Mouse (Mus musculus) stomach, embryonic 14.5 days (tissue): Measurements from ENCODE around the gene Tssk6. TPM values are rescaled to one million over a fixed set of nuclear protein-coding genes. Genes with fewer than 3 reads are reported as not detected.

ENCODE experiments used
- ATAC-seq: fragments of 200-750 bp; cut with Nextera tagmentation; 2 replicates; pipeline ENCODE4 v1.8.0; 2017; ENCODE audit warnings: low read depth, moderate TSS enrichment; ENCODE audit not compliant: insufficient number of reproducible peaks, insufficient read depth, low FRiP score
- H3K27ac ChIP-seq: fragments of 300-500 bp; sonication (generic); 2 replicates; pipeline ENCODE4 v1.5.1; 2014; ENCODE audit warnings: mild to moderate bottlenecking, low read length, moderate library complexity, mixed read lengths
- H3K27me3 ChIP-seq: fragments of 300-500 bp; sonication (generic); 2 replicates; pipeline ENCODE4 v1.6.1; 2014; ENCODE audit warnings: low read length, control low read depth, mixed read lengths; ENCODE audit not compliant: control insufficient read depth, insufficient read depth
- H3K36me3 ChIP-seq: fragments of 300-500 bp; sonication (generic); 2 replicates; pipeline ENCODE4 v1.6.1; 2014; ENCODE audit warnings: mild to moderate bottlenecking, control low read depth, low read length, moderate library complexity, mixed read lengths; ENCODE audit not compliant: control insufficient read depth, insufficient read depth
- H3K4me1 ChIP-seq: fragments of 300-500 bp; sonication (generic); 2 replicates; pipeline ENCODE4 v1.6.1; 2014; ENCODE audit warnings: low read length, control low read depth, mixed read lengths; ENCODE audit not compliant: control insufficient read depth, insufficient read depth
- H3K4me2 ChIP-seq: fragments of 300-500 bp; sonication (generic); replicated peaks from 2 replicates; pipeline ENCODE4 v1.6.1; 2014; ENCODE audit warnings: low read depth, low read length, control low read depth
- H3K4me3 ChIP-seq: fragments of 300-500 bp; sonication (generic); 2 replicates; pipeline ENCODE4 v1.5.1; 2014; ENCODE audit warnings: low read depth, low read length, control low read depth
- H3K9ac ChIP-seq: fragments of 300-500 bp; sonication (generic); replicated peaks from 2 replicates; pipeline ENCODE4 v1.6.1; 2014; ENCODE audit warnings: low read depth, mild to moderate bottlenecking, control low read depth, low read length, moderate library complexity, mixed read lengths
- H3K9me3 ChIP-seq: fragments of 300-500 bp; sonication (generic); 2 replicates; pipeline ENCODE4 v1.6.1; 2016; ENCODE audit warnings: low read depth, low read length, control low read depth; ENCODE audit not compliant: control insufficient read depth
- WGBS: fragments of 180-500 bp; shearing (Covaris S2); extraction: QIAGEN DNeasy Blood & Tissue Kit; methylation state at CpG from one replicate; pipeline ENCODE4 v1.1.7; 2014; 5-methylcytosine and 5-hydroxymethylcytosine counted together
- polyA plus RNA-seq: library from polyadenylated mRNA; unstranded; fragments of >200 nt; fragmentation: Nextera tagmentation; extraction: Ambion mirVana; gene quantifications from 2 replicates; pipeline ENCODE4 v1.2.1, GENCODE M21; 2014

Gene Tssk6
- polyA plus RNA-seq, 1 experiment from 2014 or later, result 3.9 TPM

DNA sequence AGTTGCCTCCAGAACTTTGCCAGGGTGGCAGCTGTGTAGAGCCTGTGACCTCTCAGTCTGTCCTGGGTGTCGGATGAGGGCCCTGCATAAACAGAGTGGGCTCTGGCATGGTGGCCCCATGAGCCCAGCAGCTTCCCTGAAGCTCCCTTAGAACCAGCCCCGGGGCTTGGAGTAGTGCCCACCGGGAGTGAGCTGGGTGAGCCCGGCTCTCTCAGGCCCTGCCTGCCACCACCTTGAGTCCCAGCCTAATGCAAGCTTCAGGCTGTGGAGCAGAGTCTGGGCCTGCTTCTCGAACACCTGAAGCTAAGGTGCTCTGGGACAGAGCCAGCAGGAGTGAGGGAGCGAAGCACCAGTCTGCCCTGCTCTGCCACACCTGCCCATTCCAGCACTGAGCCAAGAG, 31.1 kb upstream of the Tssk6 start:
- Histone ChIP-seq H3K9ac (no peak overlapping the region), H3K4me2 (no peak overlapping the region), H3K27ac (no peak overlapping the region), H3K4me3 (no peak overlapping the region), H3K27me3 (no peaks in the 10 kb centered on the region), H3K9me3 (no peaks in the 10 kb centered on the region), H3K4me1 (no peaks in the 10 kb centered on the region), H3K36me3 (no peaks in the 10 kb centered on the region)
- WGBS, result 85% methylated on average over 6 of the region's 6 CpGs
- no peak for ATAC-seq

DNA sequence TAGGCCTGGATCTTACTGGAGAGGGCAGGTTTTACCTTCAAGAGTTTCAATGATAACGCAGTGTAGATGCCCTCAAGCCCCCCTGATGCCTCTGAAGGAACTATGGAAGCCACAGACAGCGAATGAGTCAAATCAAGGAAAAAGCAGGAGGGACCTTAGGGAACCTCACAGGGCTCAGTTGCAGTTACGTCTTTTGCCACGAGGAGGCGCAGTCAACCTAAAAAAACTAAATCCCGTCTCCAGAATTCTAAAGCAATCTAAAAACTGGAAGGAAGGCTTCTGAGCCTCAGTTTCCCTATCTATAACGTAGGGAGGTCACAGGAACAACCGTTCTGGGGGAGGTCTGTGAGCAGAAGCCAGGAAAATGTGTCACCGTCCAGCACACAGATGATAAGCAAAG, 27.8 kb upstream of the Tssk6 start:
- ATAC-seq, result no peak
- Histone ChIP-seq H3K4me1 (no peaks in the 10 kb centered on the region), H3K4me3 (no peak overlapping the region), H3K27me3 (peaks cover 4% of the 10 kb centered on the region; the same call in 1 of the 2 replicates), H3K9ac (no peak overlapping the region), H3K9me3 (no peaks in the 10 kb centered on the region), H3K4me2 (no peak overlapping the region), H3K36me3 (no peaks in the 10 kb centered on the region), H3K27ac (no peak overlapping the region)
- WGBS, result 10% methylated on average over 9 of the region's 9 CpGs

DNA sequence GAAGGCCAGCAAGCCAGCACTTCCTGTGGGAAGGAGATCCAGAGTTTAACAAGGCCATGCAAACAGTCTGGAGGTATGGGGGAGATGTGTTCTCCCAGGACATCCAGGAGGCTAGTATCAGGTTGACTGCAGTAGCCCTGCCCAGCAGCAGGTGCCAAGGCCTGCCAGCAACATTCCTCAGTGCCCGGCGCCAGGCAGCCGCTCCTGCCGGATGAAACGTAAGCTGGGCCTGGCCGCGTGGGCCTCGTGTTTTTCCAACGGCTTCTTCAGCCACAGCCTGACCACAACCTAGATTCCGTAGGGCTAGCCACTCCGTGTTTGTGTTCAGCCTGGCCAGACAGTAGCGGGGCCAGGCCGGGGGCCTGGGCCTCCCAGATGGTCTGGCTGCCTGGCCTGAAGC, 27.3 kb upstream of the Tssk6 start:
- Histone ChIP-seq H3K9me3 (no peaks in the 10 kb centered on the region), H3K9ac (no peak overlapping the region), H3K27me3 (peaks cover 9% of the 10 kb centered on the region), H3K4me2 (no peak overlapping the region), H3K4me1 (no peaks in the 10 kb centered on the region), H3K36me3 (no peaks in the 10 kb centered on the region), H3K27ac (no peak overlapping the region), H3K4me3 (no peak overlapping the region)
- WGBS, result 78% methylated on average over 13 of the region's 13 CpGs
- ATAC-seq, result no peak

DNA sequence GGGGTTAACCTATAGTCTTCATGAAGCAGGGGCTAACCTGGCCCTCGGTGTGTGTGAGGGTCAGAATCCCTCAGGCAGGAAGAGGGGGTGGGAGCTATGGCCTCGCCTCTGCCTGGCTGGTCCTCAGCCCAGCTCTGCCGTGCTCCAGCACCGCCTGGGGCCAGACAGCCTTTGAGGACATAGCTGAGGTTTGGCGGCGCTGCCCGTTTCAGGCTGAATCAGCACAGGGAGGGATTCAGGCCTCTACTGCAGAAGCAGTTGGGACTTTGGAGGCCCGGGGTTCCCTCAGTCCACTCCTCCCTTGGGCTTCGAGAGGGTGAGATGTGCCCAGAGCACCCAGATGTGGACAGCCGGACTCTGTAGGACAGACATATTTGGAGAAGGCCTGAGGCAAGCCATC, 25.9 kb upstream of the Tssk6 start:
- H3K27ac ChIP-seq, result no peak overlapping the region
- peaks cover 21% of the 10 kb centered on the region for H3K27me3 ChIP-seq
- ATAC-seq, result no peak
- H3K4me3 ChIP-seq, result no peak overlapping the region
- no peak overlapping the region for H3K4me2 ChIP-seq
- no peak overlapping the region for H3K9ac ChIP-seq
- no peaks in the 10 kb centered on the region for H3K9me3 ChIP-seq
- no peaks in the 10 kb centered on the region for H3K36me3 ChIP-seq
- no peaks in the 10 kb centered on the region for H3K4me1 ChIP-seq
- WGBS, result 52% methylated on average over 10 of the region's 10 CpGs

DNA sequence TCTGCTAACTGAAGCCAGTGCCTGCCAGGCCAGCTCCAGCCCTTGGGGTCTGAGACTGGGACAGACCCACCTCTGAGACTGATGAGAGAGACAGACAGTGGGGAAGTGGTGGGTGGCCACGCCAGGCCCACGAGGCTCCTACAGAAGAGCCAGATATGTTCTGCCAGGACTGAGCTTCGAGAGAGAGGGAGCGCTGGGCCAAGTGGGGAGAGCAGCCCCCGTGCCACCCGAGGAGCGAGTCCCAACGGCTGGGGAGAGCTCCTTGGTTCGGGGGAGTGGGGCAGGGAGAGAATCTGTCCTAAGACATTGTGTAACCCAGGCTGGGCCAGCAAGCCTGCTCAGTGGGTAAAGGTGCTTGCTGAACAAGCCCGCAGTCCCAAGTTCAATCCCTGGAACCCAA, 25.0 kb upstream of the Tssk6 start:
- H3K9ac ChIP-seq, result no peak overlapping the region

DNA sequence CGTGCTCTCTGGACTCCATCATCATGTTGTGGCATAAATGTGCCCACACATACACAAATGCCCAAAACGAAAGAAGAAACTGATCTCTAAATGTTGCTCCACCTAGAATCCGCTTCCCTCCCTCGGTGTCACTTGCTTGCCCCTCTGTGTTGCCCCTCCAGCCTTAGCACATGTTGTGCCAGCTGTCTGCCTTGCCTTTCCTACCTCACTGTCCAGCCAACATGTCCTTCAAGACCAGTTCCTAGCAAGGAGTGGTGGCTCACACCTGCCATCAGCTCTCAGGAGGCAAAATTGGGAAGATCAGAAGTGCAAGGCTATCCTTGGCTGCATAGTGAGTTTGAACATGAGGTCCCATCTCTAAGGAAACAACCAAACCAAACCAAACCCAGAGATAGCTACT, 24.6 kb upstream of the Tssk6 start:
- H3K4me1 ChIP-seq, result 0 out of 2 replicates have a peak, but pooled peaks cover 3% of the 10 kb centered on the region
- no peak overlapping the region for H3K4me3 ChIP-seq
- peaks cover 34% of the 10 kb centered on the region for H3K27me3 ChIP-seq
- H3K27ac ChIP-seq, result no peak overlapping the region
- ATAC-seq, result no peak
- H3K36me3 ChIP-seq, result no peaks in the 10 kb centered on the region
- no peaks in the 10 kb centered on the region for H3K9me3 ChIP-seq
- no peak overlapping the region for H3K4me2 ChIP-seq
- 86% methylated on average over 4 of the region's 4 CpGs for WGBS
- H3K9ac ChIP-seq, result no peak overlapping the region

More for the DNA sequence above, 25.0 kb upstream of the Tssk6 start:
- H3K27ac ChIP-seq, result no peak overlapping the region
- no peak overlapping the region for H3K4me2 ChIP-seq
- no peak overlapping the region for H3K4me3 ChIP-seq
- ATAC-seq, result no peak
- WGBS, result 76% methylated on average over 10 of the region's 10 CpGs
- no peaks in the 10 kb centered on the region for H3K4me1 ChIP-seq
- H3K9me3 ChIP-seq, result no peaks in the 10 kb centered on the region
- H3K27me3 ChIP-seq, result peaks cover 30% of the 10 kb centered on the region
- H3K36me3 ChIP-seq, result no peaks in the 10 kb centered on the region

DNA sequence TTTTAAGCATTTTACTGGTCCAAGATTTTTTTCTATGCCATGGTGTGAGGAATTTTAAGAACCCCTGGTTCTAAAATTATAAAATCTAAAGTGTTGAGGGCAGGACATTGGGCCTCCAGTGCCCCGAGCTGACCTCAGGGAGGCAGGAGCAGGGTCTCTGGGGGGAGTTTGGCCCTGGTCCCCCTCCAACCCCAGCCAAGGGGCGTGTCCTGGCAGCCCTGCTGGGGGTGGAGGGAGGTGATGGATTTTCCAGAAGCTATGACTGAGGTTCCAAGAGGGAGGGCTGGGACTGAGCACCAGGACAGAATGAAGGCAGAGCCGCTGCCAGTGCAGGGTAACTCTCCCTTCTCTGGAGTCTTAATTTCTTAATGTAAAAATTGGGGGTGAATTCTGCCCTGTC, 24.0 kb upstream of the Tssk6 start:
- H3K9ac ChIP-seq, result no peak overlapping the region
- 63% methylated on average over 3 of the region's 3 CpGs for WGBS
- H3K27ac ChIP-seq, result no peak overlapping the region

DNA sequence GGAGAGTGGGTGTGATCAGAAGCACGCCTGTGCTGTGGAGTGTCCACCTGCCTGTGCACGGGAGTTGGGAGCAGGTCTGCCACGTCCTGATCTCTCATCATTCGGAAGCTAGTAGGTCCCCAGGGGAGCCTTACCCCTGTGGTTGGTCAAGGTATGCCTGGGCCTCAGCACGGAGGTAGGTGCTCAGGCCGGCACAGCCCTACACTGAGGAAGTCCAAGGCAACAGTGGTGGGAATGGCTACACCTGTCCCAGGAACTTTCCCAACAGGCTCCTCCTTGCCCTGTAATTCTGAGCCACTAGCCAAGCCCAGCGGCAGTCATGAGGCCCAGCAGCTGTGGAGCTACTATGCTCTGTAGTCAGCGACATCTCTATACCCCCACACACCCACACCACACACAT, 22.3 kb upstream of the Tssk6 start:
- Histone ChIP-seq H3K9me3 (no peaks in the 10 kb centered on the region), H3K4me2 (no peak overlapping the region), H3K4me3 (no peak overlapping the region), H3K27me3 (peaks cover 56% of the 10 kb centered on the region), H3K36me3 (no peaks in the 10 kb centered on the region), H3K27ac (no peak overlapping the region), H3K9ac (no peak overlapping the region), H3K4me1 (0 out of 2 replicates have a peak, but pooled peaks cover 4% of the 10 kb centered on the region)
- 59% methylated on average over 8 of the region's 8 CpGs for WGBS
- no peak for ATAC-seq

More for the DNA sequence above, 24.0 kb upstream of the Tssk6 start:
- Histone ChIP-seq H3K4me3 (no peak overlapping the region), H3K27me3 (peaks cover 40% of the 10 kb centered on the region), H3K9me3 (no peaks in the 10 kb centered on the region), H3K4me2 (no peak overlapping the region), H3K36me3 (no peaks in the 10 kb centered on the region), H3K4me1 (0 out of 2 replicates have a peak, but pooled peaks cover 4% of the 10 kb centered on the region)
- no peak for ATAC-seq

DNA sequence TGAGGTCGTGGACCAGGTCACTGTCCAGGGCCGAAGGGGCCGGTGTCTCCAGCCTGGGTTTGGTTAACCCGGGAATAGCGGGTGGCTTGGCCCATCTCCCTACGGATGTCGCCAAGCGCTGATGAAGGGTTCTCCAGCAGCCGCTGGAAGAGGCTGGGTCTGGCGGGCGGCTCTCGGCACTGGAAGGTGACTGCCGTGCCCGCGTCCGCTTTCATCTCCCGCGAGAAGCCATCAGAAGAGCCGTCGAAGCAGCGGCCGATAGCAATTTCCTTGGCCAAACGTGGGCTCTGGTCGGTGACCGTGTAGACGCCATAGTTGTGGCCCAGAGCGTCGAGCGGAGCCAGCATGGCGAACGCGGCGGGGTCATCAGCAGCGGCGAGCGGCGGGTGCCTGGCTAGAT, 21.1 kb upstream of the Tssk6 start:
- Histone ChIP-seq H3K4me3 (peak overlapping the region; percentile 35; the same call in 1 of the 2 replicates), H3K27ac (no peak overlapping the region), H3K9me3 (no peaks in the 10 kb centered on the region), H3K27me3 (peaks cover 66% of the 10 kb centered on the region), H3K4me1 (0 out of 2 replicates have a peak, but pooled peaks cover 4% of the 10 kb centered on the region), H3K4me2 (peak overlapping the region; percentile 49), H3K9ac (no peak overlapping the region), H3K36me3 (no peaks in the 10 kb centered on the region)
- WGBS, result 15% methylated on average over 37 of the region's 37 CpGs
- ATAC-seq, result no peak
